Mouse (Mus musculus) neural tube, embryonic 11.5 days (tissue): ENCODE data around the gene Myo1a. TPM values are rescaled to one million over a fixed set of nuclear protein-coding genes. Genes with fewer than 3 reads are reported as not detected.

Experiments
- ATAC-seq: fragments of 200-750 bp; cut with Nextera tagmentation; 2 replicates; pipeline ENCODE4 v1.8.0; 2017; ENCODE audit warnings: moderate number of reproducible peaks, mild to moderate bottlenecking, moderate TSS enrichment, moderate library complexity; ENCODE audit not compliant: insufficient read depth, low FRiP score, low TSS enrichment
- DNase-seq: peaks from one replicate; pipeline ENCODE4 v3.0.0-alpha.2; 2015; ENCODE audit warnings: low spot score
- H3K27ac ChIP-seq: fragments of 300-500 bp; sonication (generic); 2 replicates; pipeline ENCODE4 v1.5.1; 2014; ENCODE audit warnings: low read depth, mild to moderate bottlenecking, low read length
- H3K27me3 ChIP-seq: fragments of 300-500 bp; sonication (generic); 2 replicates; pipeline ENCODE4 v1.6.1; 2014; ENCODE audit warnings: mild to moderate bottlenecking, low read length, mixed read lengths; ENCODE audit not compliant: control insufficient read depth, insufficient read depth
- H3K36me3 ChIP-seq: fragments of 300-500 bp; sonication (generic); 2 replicates; pipeline ENCODE4 v1.6.1; 2014; ENCODE audit warnings: mild to moderate bottlenecking, low read length, moderate library complexity, mixed read lengths; ENCODE audit not compliant: control insufficient read depth, insufficient read depth
- H3K4me1 ChIP-seq: fragments of 300-500 bp; sonication (generic); 2 replicates; pipeline ENCODE4 v1.6.1; 2014; ENCODE audit warnings: low read length, mixed read lengths; ENCODE audit not compliant: control insufficient read depth, insufficient read depth
- H3K4me2 ChIP-seq: fragments of 300-500 bp; sonication (generic); 2 replicates; pipeline ENCODE4 v1.6.1; 2014; ENCODE audit warnings: low read depth, mild to moderate bottlenecking, moderate library complexity
- H3K4me3 ChIP-seq: fragments of 300-500 bp; sonication (generic); 2 replicates; pipeline ENCODE4 v1.5.1; 2014; ENCODE audit warnings: low read depth, low read length
- H3K9ac ChIP-seq: fragments of 300-500 bp; sonication (generic); 2 replicates; pipeline ENCODE4 v1.6.1; 2014; ENCODE audit warnings: mild to moderate bottlenecking, low read length
- H3K9me3 ChIP-seq: fragments of 300-500 bp; sonication (generic); 2 replicates; pipeline ENCODE4 v1.6.1; 2016; ENCODE audit warnings: low read length; ENCODE audit not compliant: control insufficient read depth
- WGBS: fragments of 180-500 bp; shearing (Covaris S2); extraction: QIAGEN DNeasy Blood & Tissue Kit; methylation state at CpG from one replicate; pipeline ENCODE4 v1.1.7; 2014; 5-methylcytosine and 5-hydroxymethylcytosine counted together
- polyA plus RNA-seq: library from polyadenylated mRNA; unstranded; fragments of >200 nt; fragmentation: Nextera tagmentation; extraction: Ambion mirVana; gene quantifications from 2 replicates; pipeline ENCODE4 v1.2.1, GENCODE M21; 2014

Myo1a gene
- polyA plus RNA-seq, 1 experiment from 2014 or later = 0.56 TPM

DNA sequence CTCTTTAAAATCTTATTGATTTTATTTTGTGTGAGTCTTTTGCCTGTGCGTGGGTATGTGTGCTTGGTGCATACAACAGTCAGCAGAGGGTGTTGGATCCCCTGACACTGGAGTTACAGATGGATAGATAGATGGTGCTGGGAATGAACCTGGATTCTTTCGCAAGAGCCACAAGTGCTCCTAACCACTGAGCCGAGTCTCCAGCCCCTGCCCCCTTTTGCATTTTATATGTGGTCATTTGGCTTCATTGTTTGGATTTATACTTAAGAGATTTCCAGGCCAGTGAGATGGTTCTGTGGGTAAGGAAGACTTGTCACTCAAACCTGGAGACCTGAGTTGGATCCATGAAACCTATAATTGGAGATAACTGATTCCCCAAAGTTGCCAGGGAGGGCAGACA lies 25.1 kb upstream of the Myo1a start:
- no peak for ATAC-seq
- H3K27me3 ChIP-seq = no peaks in the 10 kb centered on the region
- H3K4me2 ChIP-seq = no peak overlapping the region
- H3K4me1 ChIP-seq = no peaks in the 10 kb centered on the region; the same call in 1 of the 2 replicates
- no peaks in the 10 kb centered on the region for H3K9me3 ChIP-seq
- 89% methylated on average over 3 of the region's 3 CpGs for WGBS
- H3K9ac ChIP-seq = no peak overlapping the region
- no peak for DNase-seq
- no peaks in the 10 kb centered on the region for H3K36me3 ChIP-seq
- H3K27ac ChIP-seq = no peak overlapping the region
- H3K4me3 ChIP-seq = no peak overlapping the region

DNA sequence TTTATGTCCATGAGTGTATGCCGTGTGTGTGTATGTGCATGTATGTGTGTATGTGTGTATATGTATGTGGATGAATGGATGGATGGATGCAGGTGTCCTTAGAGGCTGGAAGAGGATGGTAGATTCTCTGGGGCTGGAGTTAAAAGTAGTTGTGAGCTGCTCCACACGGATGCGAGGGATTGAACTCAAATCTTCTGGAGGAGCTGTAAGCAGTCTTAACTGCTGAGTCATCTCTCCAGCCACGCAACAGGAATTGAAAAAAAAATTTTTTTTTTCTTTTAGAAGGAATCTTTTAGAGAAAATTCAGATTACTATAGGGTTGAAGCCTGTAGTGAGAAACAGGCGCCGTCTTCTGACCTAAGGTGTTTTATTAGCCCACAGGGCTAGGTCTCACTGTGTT lies 22.1 kb upstream of the Myo1a start:
- no peaks in the 10 kb centered on the region for H3K9me3 ChIP-seq
- H3K27me3 ChIP-seq = no peaks in the 10 kb centered on the region
- DNase-seq = no peak
- no peak overlapping the region for H3K27ac ChIP-seq
- WGBS = 94% methylated on average over 6 of the region's 6 CpGs
- H3K36me3 ChIP-seq = no peaks in the 10 kb centered on the region
- H3K9ac ChIP-seq = no peak overlapping the region
- no peaks in the 10 kb centered on the region for H3K4me1 ChIP-seq
- no peak overlapping the region for H3K4me3 ChIP-seq
- ATAC-seq = no peak
- H3K4me2 ChIP-seq = no peak overlapping the region

DNA sequence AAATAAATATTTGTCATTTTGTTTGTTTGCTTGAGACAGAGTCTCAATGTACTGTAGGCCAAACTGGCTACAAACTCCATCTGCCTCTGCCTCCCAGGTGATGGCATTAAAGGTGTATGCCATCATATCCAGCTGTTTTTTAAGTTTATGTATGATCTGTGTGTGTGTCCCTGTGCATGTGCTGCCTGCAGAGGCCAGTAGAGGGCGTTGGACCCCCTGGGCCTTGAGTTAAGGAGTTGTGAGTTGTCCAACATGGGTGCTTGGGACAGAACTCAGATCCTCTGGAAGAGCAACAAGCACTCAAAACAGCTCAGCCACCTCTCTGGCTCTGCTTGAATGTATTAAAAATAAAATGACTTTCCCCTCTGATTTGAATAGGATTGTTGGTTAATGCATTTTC lies 13.9 kb upstream of the Myo1a start:
- peaks cover 6% of the 10 kb centered on the region for H3K36me3 ChIP-seq
- no peaks in the 10 kb centered on the region for H3K27me3 ChIP-seq
- no peaks in the 10 kb centered on the region for H3K9me3 ChIP-seq
- no peak overlapping the region for H3K4me2 ChIP-seq
- H3K4me1 ChIP-seq = no peaks in the 10 kb centered on the region
- DNase-seq (no peak), ATAC-seq (no peak)
- H3K27ac ChIP-seq = no peak overlapping the region
- no peak overlapping the region for H3K9ac ChIP-seq
- H3K4me3 ChIP-seq = no peak overlapping the region
- WGBS = 14% methylated on average over 1 of the region's 1 CpGs

DNA sequence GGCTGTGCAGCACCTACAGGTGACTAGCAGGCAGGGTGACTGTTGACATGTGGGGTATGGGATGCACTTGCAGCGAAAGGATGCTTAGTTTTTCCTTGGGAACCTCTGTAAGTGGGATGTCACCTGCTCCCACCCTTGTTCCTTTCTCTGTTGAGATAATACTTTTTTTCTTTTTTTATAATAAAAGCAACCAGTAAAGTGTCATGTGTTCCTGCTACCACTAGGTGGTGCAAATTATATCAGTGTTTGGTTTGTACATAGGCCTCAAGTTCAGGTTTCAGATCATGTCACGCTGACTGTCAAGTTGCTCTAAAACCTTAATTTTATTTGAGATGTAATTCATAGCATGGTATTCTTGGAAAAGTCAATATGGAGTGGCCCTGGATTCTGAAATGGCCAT lies 10.3 kb upstream of the Myo1a start:
- no peak for ATAC-seq

DNA sequence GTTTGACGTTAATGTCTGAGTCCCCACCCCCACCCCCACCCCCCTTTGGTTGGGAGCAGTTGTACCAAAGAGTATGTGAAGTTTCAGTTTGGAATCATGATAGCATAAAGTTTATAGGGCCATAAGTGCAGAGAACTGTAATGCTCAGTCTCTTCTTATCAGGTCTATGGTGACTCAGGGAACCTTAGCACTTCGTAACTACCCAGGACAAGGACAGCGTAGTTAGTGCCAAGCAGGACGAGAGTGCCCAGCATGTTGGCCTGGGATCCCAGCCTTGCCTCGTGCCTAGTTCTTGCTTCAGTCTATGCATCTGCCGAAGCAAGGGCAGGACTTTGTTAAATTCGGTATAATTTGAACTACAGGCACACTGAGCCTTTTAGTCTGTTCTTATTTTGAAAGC lies 9.2 kb upstream of the Myo1a start:
- Histone ChIP-seq H3K4me3 (no peak overlapping the region), H3K9ac (no peak overlapping the region), H3K9me3 (no peaks in the 10 kb centered on the region), H3K27me3 (no peaks in the 10 kb centered on the region), H3K4me2 (no peak overlapping the region), H3K36me3 (no peaks in the 10 kb centered on the region; the same call in 1 of the 2 replicates), H3K27ac (no peak overlapping the region), H3K4me1 (no peaks in the 10 kb centered on the region)
- 93% methylated on average over 7 of the region's 7 CpGs for WGBS
- no peak for DNase-seq
- ATAC-seq = no peak

More for the DNA sequence above, 10.3 kb upstream of the Myo1a start:
- Histone ChIP-seq H3K9me3 (no peaks in the 10 kb centered on the region), H3K36me3 (peaks cover 2% of the 10 kb centered on the region), H3K27me3 (no peaks in the 10 kb centered on the region), H3K9ac (no peak overlapping the region), H3K4me1 (no peaks in the 10 kb centered on the region), H3K4me3 (no peak overlapping the region), H3K4me2 (no peak overlapping the region), H3K27ac (no peak overlapping the region)
- DNase-seq = no peak
- WGBS = 64% methylated on average over 2 of the region's 2 CpGs

DNA sequence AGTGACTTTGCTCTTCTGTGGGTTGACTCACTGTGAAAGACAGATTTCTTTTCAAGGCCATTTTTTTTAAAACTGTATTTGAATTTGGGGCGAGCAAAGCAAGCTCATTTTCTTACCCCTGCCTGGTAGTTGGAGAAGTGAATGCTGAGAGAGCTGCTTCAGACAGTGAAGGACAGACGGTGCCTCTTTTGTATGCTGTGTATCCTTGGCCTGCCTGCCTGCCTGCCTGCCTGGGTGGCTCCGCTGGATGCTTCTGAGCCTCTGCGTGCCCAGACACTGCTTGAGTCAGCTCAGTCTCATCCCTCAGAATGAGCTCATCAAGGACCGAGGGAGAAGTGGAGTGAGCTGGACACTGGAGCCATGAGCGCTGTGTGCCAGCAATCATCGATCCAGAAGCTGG lies 6.0 kb upstream of the Myo1a start:
- H3K4me3 ChIP-seq = no peak overlapping the region
- no peaks in the 10 kb centered on the region for H3K9me3 ChIP-seq
- no peak overlapping the region for H3K4me2 ChIP-seq
- no peaks in the 10 kb centered on the region for H3K4me1 ChIP-seq
- H3K9ac ChIP-seq = no peak overlapping the region
- H3K36me3 ChIP-seq = no peaks in the 10 kb centered on the region; the same call in 1 of the 2 replicates
- H3K27me3 ChIP-seq = no peaks in the 10 kb centered on the region
- ATAC-seq = no peak
- 94% methylated on average over 7 of the region's 7 CpGs for WGBS
- DNase-seq = no peak
- H3K27ac ChIP-seq = no peak overlapping the region

DNA sequence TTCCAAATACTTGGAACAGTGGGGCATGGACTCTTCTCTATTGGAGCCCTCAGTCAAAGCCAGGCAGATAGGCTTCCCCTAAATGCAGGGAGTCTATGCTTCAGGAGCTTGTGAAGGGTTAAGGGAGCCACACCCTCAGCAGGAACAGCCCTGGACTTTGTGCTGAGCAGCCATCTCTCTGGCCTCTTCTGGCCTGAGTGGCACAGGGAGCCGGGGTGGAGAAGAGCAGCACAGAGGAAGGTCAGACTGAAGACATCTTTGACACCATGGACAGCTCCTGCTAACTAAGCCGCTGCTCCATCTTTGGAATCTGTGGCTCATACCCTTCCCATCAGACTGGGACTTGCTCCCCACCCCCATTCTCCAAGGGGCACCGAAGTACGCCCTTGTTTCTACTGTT lies 1.7 kb upstream of the Myo1a start:
- no peak for DNase-seq
- H3K9me3 ChIP-seq = no peaks in the 10 kb centered on the region
- WGBS = 50% methylated on average over 4 of the region's 4 CpGs
- H3K4me3 ChIP-seq = no peak overlapping the region
- no peaks in the 10 kb centered on the region for H3K4me1 ChIP-seq
- no peaks in the 10 kb centered on the region for H3K36me3 ChIP-seq
- H3K4me2 ChIP-seq = no peak overlapping the region
- H3K27ac ChIP-seq = no peak overlapping the region
- no peak for ATAC-seq
- H3K9ac ChIP-seq = no peak overlapping the region
- no peaks in the 10 kb centered on the region for H3K27me3 ChIP-seq

DNA sequence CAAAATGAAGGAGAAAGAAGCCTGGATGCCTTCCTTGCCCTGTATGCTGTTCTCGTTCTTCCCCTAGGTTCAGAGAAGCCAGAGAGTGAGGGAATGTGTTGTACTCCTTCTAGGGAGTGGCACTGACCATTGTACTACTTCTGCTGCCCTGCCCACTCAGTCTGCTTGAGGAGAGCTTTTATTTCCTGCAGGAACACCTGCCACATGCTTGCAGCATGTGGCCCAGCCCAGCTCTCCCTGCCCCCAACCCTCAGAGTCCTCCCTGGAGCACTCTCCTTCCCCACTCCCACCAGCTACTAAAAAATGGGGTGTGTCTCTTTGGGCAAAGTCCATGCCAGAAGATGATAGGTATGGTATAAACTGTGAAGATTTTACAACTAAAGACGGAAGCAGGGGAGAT lies 677 bp upstream of the Myo1a start:
- 68% methylated on average over 2 of the region's 2 CpGs for WGBS
- Histone ChIP-seq H3K4me2 (no peak overlapping the region), H3K9ac (no peak overlapping the region), H3K27ac (no peak overlapping the region), H3K9me3 (no peaks in the 10 kb centered on the region), H3K36me3 (no peaks in the 10 kb centered on the region), H3K4me3 (no peak overlapping the region), H3K27me3 (no peaks in the 10 kb centered on the region), H3K4me1 (no peaks in the 10 kb centered on the region)
- no peak for ATAC-seq
- no peak for DNase-seq

DNA sequence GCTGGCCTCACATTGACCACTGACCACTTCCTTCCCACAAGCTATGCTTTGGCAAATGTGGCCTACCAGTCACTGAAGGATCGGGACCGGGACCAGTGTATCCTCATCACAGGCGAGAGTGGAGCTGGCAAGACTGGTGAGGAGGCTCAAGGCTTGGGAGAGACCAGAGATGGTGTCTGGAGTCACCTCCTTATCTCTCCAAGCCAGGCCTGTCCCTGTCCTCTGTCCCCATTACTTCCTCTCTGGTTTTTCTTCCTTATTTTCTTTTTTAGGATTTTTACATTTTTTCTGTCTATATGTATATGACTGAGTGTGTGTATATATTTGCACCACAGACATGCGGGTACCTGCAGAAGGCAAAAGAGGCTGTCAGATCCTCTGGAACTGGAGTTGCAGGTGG lies 813 bp downstream of the Myo1a start:
- H3K27ac ChIP-seq = no peak overlapping the region
- no peak for ATAC-seq

More for the DNA sequence above, 813 bp downstream of the Myo1a start:
- Histone ChIP-seq H3K9ac (no peak overlapping the region), H3K9me3 (no peaks in the 10 kb centered on the region), H3K36me3 (no peaks in the 10 kb centered on the region), H3K4me2 (no peak overlapping the region), H3K4me3 (no peak overlapping the region), H3K27me3 (no peaks in the 10 kb centered on the region), H3K4me1 (no peaks in the 10 kb centered on the region)
- WGBS = 99% methylated on average over 4 of the region's 4 CpGs
- DNase-seq = no peak
